Mouse (Mus musculus) kidney, postnatal 14 days (tissue): ENCODE data around the gene Adprhl2.
A peak's percentile ranks its signal among the peaks of the same experiment; 100 is the strongest.

Experiments
- DNase-seq: peaks from one replicate; pipeline ENCODE4 v3.0.0; 2022; ENCODE audit warnings: mixed read lengths

Adprhl2 gene

GRCm38 (mm10) chr4:126321111-126321853, at the start of gene Adprhl2:
Adprhl2 (minus strand) TSS chr4:126321703.
- DNase-seq, result peak; percentile 97

- no peak for DNase-seq
Observed at GRCm38 (mm10) chr4:126360069-126360468, 38.6 kb upstream of the Adprhl2 start.

DNA sequence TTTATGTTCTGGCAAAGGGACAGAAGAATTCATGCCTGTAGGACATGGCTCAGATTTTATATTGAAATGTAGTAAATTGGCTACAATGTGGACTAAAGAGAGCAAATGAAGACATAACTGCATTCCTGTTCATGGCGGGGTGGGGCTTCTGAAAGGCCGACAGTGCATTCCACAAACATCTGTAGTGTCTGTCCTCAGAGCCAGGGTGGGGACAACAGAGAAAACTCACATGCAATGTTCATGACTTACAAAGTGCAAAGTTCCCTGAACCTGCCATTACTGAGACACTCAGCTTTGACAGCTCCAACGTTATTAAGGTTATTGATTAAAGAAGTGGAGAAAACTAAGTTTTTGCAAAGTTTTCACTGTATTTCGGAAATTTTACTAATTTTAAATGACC, 21.9 kb upstream of the Adprhl2 start:
- no peak for DNase-seq

- DNase-seq, result no peak
Observed at GRCm38 (mm10) chr4:126339461-126339860, 18.0 kb upstream of the Adprhl2 start.

DNA sequence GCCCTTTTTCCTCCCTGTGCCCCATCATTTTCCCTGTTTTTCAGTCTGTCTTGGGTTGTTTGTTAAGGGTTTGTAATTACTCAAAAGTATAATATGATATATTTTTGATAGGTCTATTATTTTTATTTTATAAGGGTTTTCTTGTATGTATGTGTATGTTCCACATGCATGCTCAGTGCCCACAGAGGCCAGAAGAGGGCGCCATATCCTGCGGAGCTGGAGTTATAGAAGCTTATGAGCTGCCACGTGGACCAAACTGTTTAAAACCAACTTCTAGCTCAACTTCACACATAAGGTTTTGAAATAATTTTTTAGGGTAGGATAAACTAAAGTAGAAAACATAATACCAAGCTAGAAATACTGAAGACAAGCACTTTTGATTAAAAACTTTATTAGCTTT, 10.9 kb upstream of the Adprhl2 start:
- no peak for DNase-seq

- DNase-seq, result no peak
Observed at GRCm38 (mm10) chr4:126331751-126332150, 10.2 kb upstream of the Adprhl2 start.

DNA sequence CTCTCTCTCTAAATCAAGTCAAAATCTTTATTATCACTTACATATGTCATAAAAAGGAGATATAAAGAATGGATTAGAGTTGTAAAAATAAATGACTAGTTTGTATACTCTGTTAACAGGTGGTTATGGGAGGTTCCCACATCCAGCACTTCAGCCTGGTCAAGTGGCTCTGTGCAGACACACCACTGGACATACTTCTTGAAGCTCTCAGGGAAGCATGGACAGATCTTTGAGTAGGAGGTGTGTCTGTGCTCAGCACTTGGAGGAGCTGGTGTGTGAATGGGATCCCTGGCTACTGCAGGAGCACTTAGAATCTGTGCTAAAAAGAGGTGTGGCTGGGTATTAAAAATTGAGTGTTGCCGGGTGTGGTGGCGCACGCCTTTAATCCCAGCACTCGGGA, 8.8 kb upstream of the Adprhl2 start:
- no peak for DNase-seq

DNA sequence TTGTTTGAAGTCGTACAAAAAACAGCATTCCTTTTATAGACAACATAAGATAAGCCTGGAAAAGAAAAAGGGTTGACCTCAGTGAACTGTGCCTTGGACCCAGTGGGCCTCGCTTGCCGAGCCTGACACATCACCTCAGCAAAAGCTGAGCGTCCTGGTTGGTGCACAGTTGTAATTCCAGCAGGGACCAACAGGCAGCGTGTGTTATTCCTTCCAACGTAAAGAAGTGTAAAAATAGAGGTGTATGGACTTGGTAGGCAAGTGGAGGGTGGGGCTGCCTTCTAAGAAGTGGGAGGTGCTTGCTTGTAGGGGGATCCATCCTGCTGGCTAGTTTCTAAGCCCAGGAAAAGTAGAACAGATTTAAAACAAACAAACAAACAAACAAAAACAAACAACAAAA, 4.5 kb upstream of the Adprhl2 start:
- no peak for DNase-seq

DNA sequence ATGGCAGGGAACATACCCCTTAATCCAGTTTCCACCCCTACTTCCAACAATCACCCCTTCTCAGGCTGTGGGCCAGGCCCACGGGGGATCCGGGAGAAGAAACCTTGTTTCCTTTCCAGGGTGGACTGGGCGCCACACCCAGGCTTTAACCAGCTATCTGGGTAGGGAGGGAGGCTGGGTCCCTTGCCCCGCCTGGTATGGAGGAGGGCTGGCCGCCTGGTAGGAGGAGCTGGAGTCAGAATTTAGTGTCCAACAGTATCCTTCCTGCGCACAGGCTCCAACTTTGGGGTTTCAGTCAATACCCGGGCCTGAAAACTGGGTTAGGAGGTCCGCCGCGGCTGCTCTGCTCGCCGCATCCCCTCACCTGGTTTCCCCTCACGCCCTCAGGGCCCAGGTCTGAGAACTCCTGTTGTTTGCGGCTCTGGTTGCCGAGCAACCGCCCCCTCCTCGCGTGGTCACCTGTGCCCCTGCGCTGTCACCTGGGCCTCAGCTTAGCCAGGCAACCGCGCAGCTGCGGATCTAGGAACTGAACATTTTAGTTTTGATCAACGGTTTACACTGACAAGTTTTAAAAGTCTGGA, 3.9 kb upstream of the Adprhl2 start, which contains the start of gene Tekt2:
TSS of gene Tekt2 (minus strand) at position 408 of the 581 bp plus-strand sequence.
- peak; percentile 27 for DNase-seq

DNA sequence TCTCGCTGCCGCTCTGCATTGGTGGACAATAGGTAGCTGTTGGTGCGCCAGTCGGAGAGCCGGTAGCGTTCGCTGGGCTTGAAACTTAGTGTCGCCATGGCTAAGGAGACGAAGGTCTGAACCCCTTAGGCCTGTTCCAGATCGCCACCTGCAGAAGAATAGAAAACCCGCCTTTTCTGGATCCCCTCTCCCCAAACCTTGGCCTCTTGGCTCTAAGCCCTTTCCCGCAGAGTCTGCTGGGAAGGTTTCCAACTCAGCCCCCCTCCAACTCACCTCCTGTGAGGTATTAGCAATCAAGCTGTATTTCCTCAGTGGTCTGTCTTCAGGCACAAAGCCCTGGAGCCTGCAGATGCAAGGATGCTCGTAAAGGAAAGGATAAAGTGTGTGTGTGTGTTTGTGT, 3.4 kb upstream of the Adprhl2 start:
- no peak for DNase-seq

DNA sequence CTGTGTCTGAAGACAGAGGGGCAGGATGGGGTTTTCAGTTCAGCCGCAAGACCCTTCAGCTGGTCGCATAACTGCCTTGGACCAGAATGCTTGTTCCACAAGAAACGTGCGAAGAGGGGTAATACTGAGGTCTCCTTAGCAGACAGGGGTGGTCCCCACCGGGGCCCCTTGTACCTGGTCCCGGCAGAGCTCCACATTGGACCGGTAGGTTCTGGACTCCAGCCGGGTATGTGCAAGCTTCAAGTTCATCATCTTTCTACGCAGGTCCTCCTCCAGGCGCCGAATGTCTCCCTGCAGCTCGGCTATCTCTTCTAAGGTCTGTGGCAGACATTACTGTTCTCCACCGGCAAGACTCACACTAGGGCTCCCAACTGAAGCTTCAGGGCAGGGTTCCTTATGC, 1.1 kb upstream of the Adprhl2 start:
- DNase-seq, result no peak

- DNase-seq, result no peak
Observed at GRCm38 (mm10) chr4:126321854-126322511, 480 bp upstream of the Adprhl2 start.

DNA sequence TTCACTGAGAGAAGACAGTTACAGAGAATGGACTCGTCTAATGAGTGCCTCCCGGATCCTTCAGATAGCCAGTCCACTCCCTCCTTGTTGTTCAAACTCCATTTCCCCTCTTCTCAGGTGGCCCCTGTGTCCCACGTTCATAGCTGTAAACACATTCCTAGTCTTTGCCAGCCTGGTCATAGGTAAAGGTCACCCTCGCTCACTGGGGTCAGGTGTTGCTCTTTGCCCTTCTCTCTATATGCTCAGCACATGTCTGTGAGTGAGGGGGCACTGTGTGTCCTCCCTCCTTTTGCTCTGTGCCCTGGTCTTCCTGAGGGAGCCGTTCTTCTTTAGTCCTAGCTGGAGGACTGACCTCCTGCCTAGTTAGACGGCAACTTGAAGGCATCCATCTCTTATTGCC, 1.7 kb downstream of the Adprhl2 start:
- DNase-seq, result no peak

DNA sequence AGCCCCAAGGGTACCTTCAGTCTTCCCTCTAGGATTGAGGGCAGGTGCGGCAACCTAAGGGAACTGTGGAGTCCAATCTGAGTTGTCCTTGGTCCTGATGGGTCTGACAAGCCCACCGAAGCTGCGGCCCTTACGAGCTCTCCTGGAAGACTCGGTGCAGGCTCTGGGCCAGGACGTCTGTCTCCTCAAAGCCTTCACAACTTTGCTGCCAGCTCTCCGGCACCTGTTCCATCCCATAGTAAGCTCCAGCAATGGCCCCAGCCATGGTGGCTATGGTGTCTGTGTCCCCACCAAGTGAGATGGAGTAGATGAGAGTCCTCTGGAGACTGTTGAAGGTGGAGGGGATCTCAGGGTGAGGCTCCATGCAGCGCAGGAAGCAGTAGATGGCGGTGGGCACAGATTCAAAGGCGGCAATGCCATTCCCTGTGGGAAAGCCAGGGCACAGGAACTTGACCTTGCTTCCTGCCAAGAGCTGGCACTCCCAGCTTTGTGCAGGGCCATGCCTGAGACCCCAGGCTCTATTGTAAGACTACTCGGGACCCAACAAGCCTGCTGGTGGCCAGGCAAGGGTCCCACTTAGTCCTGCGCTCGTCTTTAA, 5.0 kb downstream of the Adprhl2 start:
- DNase-seq, result no peak

- DNase-seq, result peak; percentile 71
Observed at GRCm38 (mm10) chr4:126315931-126316330, 5.6 kb downstream of the Adprhl2 start.

- DNase-seq, result peak; percentile 82
Observed at GRCm38 (mm10) chr4:126314393-126314792, 7.1 kb downstream of the Adprhl2 start.

GRCm38 (mm10) chr4:126313202-126313601, 8.3 kb downstream of the Adprhl2 start:
- no peak for DNase-seq

DNA sequence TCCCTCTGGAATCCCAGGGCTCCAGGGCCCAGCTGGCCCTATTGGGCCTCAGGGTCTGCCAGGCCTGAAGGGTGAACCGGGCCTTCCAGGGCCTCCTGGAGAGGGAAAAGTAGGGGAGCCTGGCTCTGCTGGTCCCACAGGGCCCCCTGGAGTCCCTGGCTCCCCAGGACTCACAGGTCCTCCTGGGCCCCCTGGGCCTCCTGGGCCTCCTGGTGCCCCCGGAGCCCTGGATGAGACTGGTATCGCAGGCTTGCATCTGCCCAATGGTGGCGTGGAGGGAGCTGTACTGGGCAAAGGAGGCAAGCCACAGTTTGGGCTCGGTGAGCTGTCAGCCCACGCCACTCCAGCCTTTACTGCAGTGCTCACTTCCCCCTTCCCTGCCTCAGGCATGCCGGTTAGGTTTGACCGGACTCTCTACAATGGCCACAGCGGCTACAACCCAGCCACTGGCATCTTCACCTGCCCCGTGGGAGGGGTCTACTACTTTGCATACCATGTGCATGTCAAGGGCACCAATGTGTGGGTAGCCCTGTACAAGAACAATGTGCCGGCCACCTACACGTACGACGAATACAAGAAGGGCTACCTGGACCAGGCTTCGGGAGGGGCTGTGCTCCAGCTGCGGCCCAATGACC, 9.8 kb downstream of the Adprhl2 start:
- DNase-seq, result no peak

GRCm38 (mm10) chr4:126310344-126310743, 11.2 kb downstream of the Adprhl2 start:
- no peak for DNase-seq

GRCm38 (mm10) chr4:126309922-126310309, 11.6 kb downstream of the Adprhl2 start:
- peak; percentile 88 for DNase-seq

GRCm38 (mm10) chr4:126309211-126309921, 12.1 kb downstream of the Adprhl2 start:
- peak; percentile 46 for DNase-seq

DNA sequence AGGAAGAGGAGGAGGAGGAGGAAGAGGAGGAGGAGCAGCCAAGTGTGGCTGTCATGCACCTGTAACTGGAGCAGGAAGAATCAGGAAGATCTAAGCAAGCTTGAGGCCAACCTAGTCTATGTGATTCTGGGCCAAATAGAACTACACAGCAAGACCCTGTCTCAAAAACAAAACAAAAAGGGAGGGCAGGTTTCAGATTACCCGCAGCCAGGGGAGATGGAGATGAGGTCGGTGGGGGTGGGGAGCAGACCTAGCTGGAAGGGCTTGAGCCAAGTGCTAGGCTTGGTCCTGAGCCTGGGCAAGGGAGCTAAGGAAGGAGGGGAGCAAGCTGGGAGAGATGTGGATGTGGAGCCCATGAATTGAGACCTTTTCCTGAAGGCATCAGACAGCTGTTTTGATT, 14.7 kb downstream of the Adprhl2 start:
- DNase-seq, result no peak

DNA sequence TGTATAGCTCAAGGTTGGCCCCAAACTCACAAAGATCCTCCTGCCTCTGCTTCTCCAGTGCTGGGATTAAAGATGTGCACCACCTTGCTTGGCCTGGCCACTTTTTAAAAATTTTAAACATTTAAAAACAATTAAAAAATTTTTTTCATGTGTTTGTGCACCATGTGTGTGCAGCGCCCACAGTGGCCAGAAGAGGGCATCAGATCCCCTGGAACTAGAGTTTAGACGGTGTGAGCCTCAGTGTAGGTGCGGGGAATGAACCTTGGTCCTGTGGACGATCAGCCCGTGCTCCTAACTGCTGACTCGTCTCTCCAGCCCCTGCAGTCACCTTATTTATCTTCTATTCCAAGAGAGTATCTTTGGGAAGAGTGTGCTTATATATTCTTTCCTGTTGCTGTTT, 15.4 kb downstream of the Adprhl2 start:
- no peak for DNase-seq
